Mouse (Mus musculus): ENCODE results near the gene Ephb3. TPM values are rescaled to one million over a fixed set of nuclear protein-coding genes. Genes with fewer than 3 reads are reported as not detected.

The Ephb3 gene
- polyA plus RNA-seq, 1 experiment from 2014 or later: 6.6 TPM

DNA sequence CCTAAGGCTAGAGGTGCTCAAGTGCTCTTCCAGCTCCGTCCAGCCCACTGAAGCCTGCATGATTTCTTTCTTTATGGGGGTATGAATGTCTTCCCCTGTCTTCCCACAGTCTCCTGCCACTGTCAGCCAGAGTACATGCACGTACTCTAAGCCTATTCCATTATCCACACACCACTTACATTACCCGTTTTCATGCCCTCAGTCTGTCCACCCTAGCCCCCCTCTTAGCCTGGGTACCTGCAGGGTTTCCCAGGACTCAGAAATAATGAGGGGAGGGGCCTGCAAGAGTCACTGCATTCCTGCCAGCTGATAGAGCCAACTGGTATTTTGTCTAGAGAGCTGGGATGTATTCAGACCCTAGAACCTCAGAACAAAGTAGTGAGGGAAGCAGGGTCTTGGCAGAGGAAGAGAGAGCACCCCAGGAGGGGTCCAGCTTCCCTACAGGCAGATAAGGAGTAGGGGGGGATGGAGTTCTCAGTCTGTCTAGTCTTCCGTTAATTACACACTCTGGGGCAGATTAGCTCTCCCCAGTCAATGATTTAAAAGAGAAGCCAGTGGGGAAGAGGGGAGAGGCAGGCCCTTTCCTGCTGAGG, 20.2 kb downstream of the Ephb3 start:
- DNase-seq (ENCODE audit: low spot score): no peak

GRCm38 (mm10) chr16:21226629-21227028, 22.1 kb downstream of the Ephb3 start:
- no peak overlapping the region for H3K27ac ChIP-seq (ENCODE audit: low read depth, low read length)
- WGBS: 65% methylated on average over 6 of the region's 6 CpGs
- no peak for ATAC-seq (replicated peaks; ENCODE audit: low FRiP score)

More for the DNA sequence above, 20.2 kb downstream of the Ephb3 start:
- H3K27ac ChIP-seq (ENCODE audit: low read depth, low read length): no peak overlapping the region
- no peak overlapping the region for H3K9ac ChIP-seq (ENCODE audit: low read depth, low read length)
- no peak overlapping the region for H3K4me3 ChIP-seq (ENCODE audit: low read depth, low read length)
- H3K4me2 ChIP-seq: no peak overlapping the region
- ATAC-seq (replicated peaks; ENCODE audit: low FRiP score): no peak
- H3K4me1 ChIP-seq (replicated peaks; ENCODE audit: control insufficient read depth, insufficient read depth, low read length): peaks cover 2% of the 10 kb centered on the region; the same call in 1 of the 2 replicates
- 43% methylated on average over 4 of the region's 4 CpGs for WGBS
- H3K27me3 ChIP-seq (replicated peaks; ENCODE audit: control insufficient read depth, insufficient read depth, low read length): no peaks in the 10 kb centered on the region
- peaks cover 3% of the 10 kb centered on the region; the same call in 1 of the 2 replicates for H3K36me3 ChIP-seq (ENCODE audit: control insufficient read depth, insufficient read depth, low read length)
- no peaks in the 10 kb centered on the region for H3K9me3 ChIP-seq (ENCODE audit: control insufficient read depth, low read length)

GRCm38 (mm10) chr16:21235135-21235534, 30.6 kb downstream of the Ephb3 start:
- no peak overlapping the region for H3K4me2 ChIP-seq
- peaks cover 14% of the 10 kb centered on the region; the same call in 1 of the 2 replicates for H3K27me3 ChIP-seq (replicated peaks; ENCODE audit: control insufficient read depth, insufficient read depth, low read length)
- 0 out of 2 replicates have a peak, but pooled peaks cover 6% of the 10 kb centered on the region for H3K4me1 ChIP-seq (replicated peaks; ENCODE audit: control insufficient read depth, insufficient read depth, low read length)
- 60% methylated on average over 8 of the region's 8 CpGs for WGBS
- H3K36me3 ChIP-seq (ENCODE audit: control insufficient read depth, insufficient read depth, low read length): no peaks in the 10 kb centered on the region
- H3K4me3 ChIP-seq (ENCODE audit: low read depth, low read length): no peak overlapping the region
- H3K9ac ChIP-seq (ENCODE audit: low read depth, low read length): no peak overlapping the region
- DNase-seq (ENCODE audit: low spot score) (no peak), ATAC-seq (replicated peaks; ENCODE audit: low FRiP score) (no peak)
- H3K27ac ChIP-seq (ENCODE audit: low read depth, low read length): no peak overlapping the region
- H3K9me3 ChIP-seq (ENCODE audit: control insufficient read depth, low read length): no peaks in the 10 kb centered on the region

More at GRCm38 (mm10) chr16:21226629-21227028, 22.1 kb downstream of the Ephb3 start:
- H3K4me1 ChIP-seq (replicated peaks; ENCODE audit: control insufficient read depth, insufficient read depth, low read length): peaks cover 2% of the 10 kb centered on the region; the same call in 1 of the 2 replicates
- H3K9me3 ChIP-seq (ENCODE audit: control insufficient read depth, low read length): no peaks in the 10 kb centered on the region
- H3K36me3 ChIP-seq (ENCODE audit: control insufficient read depth, insufficient read depth, low read length): no peaks in the 10 kb centered on the region
- DNase-seq (ENCODE audit: low spot score): no peak
- no peak overlapping the region for H3K4me2 ChIP-seq
- no peak overlapping the region for H3K4me3 ChIP-seq (ENCODE audit: low read depth, low read length)
- no peak overlapping the region for H3K9ac ChIP-seq (ENCODE audit: low read depth, low read length)
- H3K27me3 ChIP-seq (replicated peaks; ENCODE audit: control insufficient read depth, insufficient read depth, low read length): no peaks in the 10 kb centered on the region; the same call in 1 of the 2 replicates

- 0 out of 2 replicates have a peak, but pooled peaks cover 6% of the 10 kb centered on the region for H3K4me1 ChIP-seq (replicated peaks; ENCODE audit: control insufficient read depth, insufficient read depth, low read length)
- no peaks in the 10 kb centered on the region for H3K9me3 ChIP-seq (ENCODE audit: control insufficient read depth, low read length)
- H3K27me3 ChIP-seq (replicated peaks; ENCODE audit: control insufficient read depth, insufficient read depth, low read length): peaks cover 4% of the 10 kb centered on the region
- H3K4me2 ChIP-seq: no peak overlapping the region
- no peak overlapping the region for H3K9ac ChIP-seq (ENCODE audit: low read depth, low read length)
- 19% methylated on average over 5 of the region's 5 CpGs for WGBS
- no peak overlapping the region for H3K27ac ChIP-seq (ENCODE audit: low read depth, low read length)
- no peaks in the 10 kb centered on the region for H3K36me3 ChIP-seq (ENCODE audit: control insufficient read depth, insufficient read depth, low read length)
- DNase-seq (ENCODE audit: low spot score) (no peak), ATAC-seq (replicated peaks; ENCODE audit: low FRiP score) (no peak)
- H3K4me3 ChIP-seq (ENCODE audit: low read depth, low read length): no peak overlapping the region
These were observed 34.2 kb downstream of the Ephb3 start for GRCm38 (mm10) chr16:21238722-21239121.

DNA sequence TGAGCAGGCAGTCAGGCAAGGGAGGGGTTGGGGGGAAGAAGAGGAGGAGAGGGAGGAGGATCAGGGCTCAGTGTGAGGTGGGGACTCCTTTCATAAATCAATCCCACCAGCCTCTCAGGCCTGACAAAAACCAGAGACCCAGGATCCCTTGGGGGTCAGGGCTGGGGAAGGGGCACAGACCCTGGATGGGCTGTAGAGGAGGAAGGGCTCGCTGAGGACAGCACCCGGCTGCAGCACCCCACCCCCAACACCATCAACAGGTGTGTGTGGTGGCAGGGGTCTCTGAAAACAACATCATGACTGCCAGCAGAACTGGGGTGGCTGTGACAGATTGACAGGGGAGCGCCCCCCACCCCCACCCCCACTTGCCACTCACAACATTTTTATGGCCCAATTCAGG, 36.0 kb downstream of the Ephb3 start:
- no peaks in the 10 kb centered on the region for H3K36me3 ChIP-seq (ENCODE audit: control insufficient read depth, insufficient read depth, low read length)
- H3K27ac ChIP-seq (ENCODE audit: low read depth, low read length): no peak overlapping the region
- H3K4me1 ChIP-seq (replicated peaks; ENCODE audit: control insufficient read depth, insufficient read depth, low read length): 0 out of 2 replicates have a peak, but pooled peaks cover 6% of the 10 kb centered on the region
- ATAC-seq (replicated peaks; ENCODE audit: low FRiP score) (no peak), DNase-seq (ENCODE audit: low spot score) (no peak)
- no peak overlapping the region for H3K9ac ChIP-seq (ENCODE audit: low read depth, low read length)
- no peak overlapping the region for H3K4me2 ChIP-seq
- peaks cover 5% of the 10 kb centered on the region for H3K27me3 ChIP-seq (replicated peaks; ENCODE audit: control insufficient read depth, insufficient read depth, low read length)
- H3K4me3 ChIP-seq (ENCODE audit: low read depth, low read length): no peak overlapping the region
- 46% methylated on average over 3 of the region's 3 CpGs for WGBS
- H3K9me3 ChIP-seq (ENCODE audit: control insufficient read depth, low read length): no peaks in the 10 kb centered on the region

DNA sequence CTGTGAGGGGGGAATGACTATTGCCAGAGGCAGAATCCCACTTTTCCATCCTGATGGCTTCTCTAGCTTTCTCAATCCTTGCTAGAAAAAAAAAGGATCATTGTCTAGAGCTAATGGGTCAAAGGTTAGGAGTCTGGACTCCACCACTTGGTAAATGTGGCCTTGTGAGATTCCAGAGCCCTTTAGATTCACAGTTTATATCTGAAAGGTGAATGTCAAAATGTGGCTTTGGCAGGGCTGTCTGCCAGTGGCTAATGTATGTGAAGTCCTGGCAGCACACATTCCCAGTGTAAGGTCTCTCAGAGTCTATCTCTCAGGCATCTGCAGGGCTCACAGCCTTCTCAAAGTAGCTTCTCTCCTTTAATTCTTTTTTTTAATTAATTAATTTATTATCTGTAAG, 36.5 kb downstream of the Ephb3 start:
- no peak overlapping the region for H3K4me2 ChIP-seq

GRCm38 (mm10) chr16:21242946-21243345, 38.4 kb downstream of the Ephb3 start:
- H3K4me1 ChIP-seq (replicated peaks; ENCODE audit: control insufficient read depth, insufficient read depth, low read length): peaks cover 12% of the 10 kb centered on the region
- DNase-seq (ENCODE audit: low spot score): no peak
- peaks cover 27% of the 10 kb centered on the region for H3K27me3 ChIP-seq (replicated peaks; ENCODE audit: control insufficient read depth, insufficient read depth, low read length)
- 50% methylated on average over 8 of the region's 8 CpGs for WGBS
- no peak for ATAC-seq (replicated peaks; ENCODE audit: low FRiP score)
- H3K27ac ChIP-seq (ENCODE audit: low read depth, low read length): no peak overlapping the region
- no peak overlapping the region for H3K4me3 ChIP-seq (ENCODE audit: low read depth, low read length)
- no peak overlapping the region for H3K4me2 ChIP-seq
- H3K36me3 ChIP-seq (ENCODE audit: control insufficient read depth, insufficient read depth, low read length): no peaks in the 10 kb centered on the region
- H3K9me3 ChIP-seq (ENCODE audit: control insufficient read depth, low read length): no peaks in the 10 kb centered on the region
- no peak overlapping the region for H3K9ac ChIP-seq (ENCODE audit: low read depth, low read length)

More for the DNA sequence above, 36.5 kb downstream of the Ephb3 start:
- Histone ChIP-seq H3K9me3 (ENCODE audit: control insufficient read depth, low read length) (no peaks in the 10 kb centered on the region), H3K9ac (ENCODE audit: low read depth, low read length) (no peak overlapping the region), H3K36me3 (ENCODE audit: control insufficient read depth, insufficient read depth, low read length) (no peaks in the 10 kb centered on the region), H3K4me1 (replicated peaks; ENCODE audit: control insufficient read depth, insufficient read depth, low read length) (peaks cover 9% of the 10 kb centered on the region), H3K27ac (ENCODE audit: low read depth, low read length) (no peak overlapping the region), H3K27me3 (replicated peaks; ENCODE audit: control insufficient read depth, insufficient read depth, low read length) (peaks cover 8% of the 10 kb centered on the region), H3K4me3 (ENCODE audit: low read depth, low read length) (no peak overlapping the region)
- ATAC-seq (replicated peaks; ENCODE audit: low FRiP score) (no peak), DNase-seq (ENCODE audit: low spot score) (no peak)

DNA sequence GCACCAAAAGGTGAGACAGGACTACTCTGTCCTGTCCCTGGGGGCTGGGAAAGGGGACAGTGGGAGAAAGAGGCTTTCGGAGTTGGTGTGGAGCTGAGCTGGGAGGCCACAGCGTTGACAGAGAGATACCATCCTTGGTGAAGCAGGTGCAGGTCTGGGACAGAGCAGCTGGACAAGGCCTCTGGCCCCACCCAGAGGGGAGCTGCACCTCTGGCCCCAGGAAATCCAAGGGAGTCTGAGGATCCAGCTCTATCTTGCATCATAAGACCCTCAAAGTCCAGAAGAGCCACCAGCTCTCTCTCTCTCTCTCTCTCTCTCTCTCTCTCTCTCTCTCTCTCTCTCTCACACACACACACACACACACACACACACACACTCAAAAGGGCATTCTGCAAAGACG, 40.2 kb downstream of the Ephb3 start:
- DNase-seq (ENCODE audit: low spot score) (no peak), ATAC-seq (replicated peaks; ENCODE audit: low FRiP score) (no peak)
- no peak overlapping the region for H3K4me3 ChIP-seq (ENCODE audit: low read depth, low read length)
- H3K9me3 ChIP-seq (ENCODE audit: control insufficient read depth, low read length): no peaks in the 10 kb centered on the region
- H3K4me2 ChIP-seq: no peak overlapping the region
- H3K9ac ChIP-seq (ENCODE audit: low read depth, low read length): no peak overlapping the region
- H3K27me3 ChIP-seq (replicated peaks; ENCODE audit: control insufficient read depth, insufficient read depth, low read length): peaks cover 45% of the 10 kb centered on the region
- 50% methylated on average over 3 of the region's 3 CpGs for WGBS
- no peak overlapping the region for H3K27ac ChIP-seq (ENCODE audit: low read depth, low read length)
- peaks cover 12% of the 10 kb centered on the region for H3K4me1 ChIP-seq (replicated peaks; ENCODE audit: control insufficient read depth, insufficient read depth, low read length)
- H3K36me3 ChIP-seq (ENCODE audit: control insufficient read depth, insufficient read depth, low read length): no peaks in the 10 kb centered on the region

GRCm38 (mm10) chr16:21245387-21245786, 40.8 kb downstream of the Ephb3 start:
- no peaks in the 10 kb centered on the region for H3K36me3 ChIP-seq (ENCODE audit: control insufficient read depth, insufficient read depth, low read length)
- no peak for DNase-seq (ENCODE audit: low spot score)
- WGBS: 26% methylated on average over 7 of the region's 7 CpGs
- no peak overlapping the region for H3K4me3 ChIP-seq (ENCODE audit: low read depth, low read length)
- H3K9me3 ChIP-seq (ENCODE audit: control insufficient read depth, low read length): no peaks in the 10 kb centered on the region
- ATAC-seq (replicated peaks; ENCODE audit: low FRiP score): no peak
- H3K4me2 ChIP-seq: no peak overlapping the region
- no peak overlapping the region for H3K9ac ChIP-seq (ENCODE audit: low read depth, low read length)
- H3K27ac ChIP-seq (ENCODE audit: low read depth, low read length): no peak overlapping the region
- peaks cover 12% of the 10 kb centered on the region for H3K4me1 ChIP-seq (replicated peaks; ENCODE audit: control insufficient read depth, insufficient read depth, low read length)
- peaks cover 51% of the 10 kb centered on the region for H3K27me3 ChIP-seq (replicated peaks; ENCODE audit: control insufficient read depth, insufficient read depth, low read length)
